Mouse (Mus musculus) embryonic facial prominence, embryonic 13.5 days (tissue): ENCODE measurements at regions not wholly inside any gene's neighbourhood (a gene's known extent, or its start where the extent isn't known, plus 50 kb on each side); places are given as distances from the start of the nearest gene placed in this dataset.

ENCODE experiments used
- ATAC-seq: fragments of 200-750 bp; cut with Nextera tagmentation; 2 replicates; pipeline ENCODE4 v1.8.0; 2017; ENCODE audit warnings: low read depth; ENCODE audit not compliant: insufficient number of reproducible peaks, insufficient read depth, low FRiP score, low TSS enrichment
- H3K27ac ChIP-seq: fragments of 300-500 bp; sonication (generic); 2 replicates; pipeline ENCODE4 v1.5.1; 2015; ENCODE audit warnings: moderate library complexity, mild to moderate bottlenecking, inconsistent platforms
- H3K27me3 ChIP-seq: fragments of 300-500 bp; sonication (generic); 2 replicates; pipeline ENCODE4 v1.6.1; 2015; ENCODE audit warnings: mild to moderate bottlenecking, inconsistent platforms
- H3K36me3 ChIP-seq: fragments of 300-500 bp; sonication (generic); 2 replicates; pipeline ENCODE4 v1.6.1; 2015; ENCODE audit warnings: mild to moderate bottlenecking, inconsistent platforms
- H3K4me1 ChIP-seq: fragments of 300-500 bp; sonication (generic); 2 replicates; pipeline ENCODE4 v1.6.1; 2015; ENCODE audit warnings: inconsistent platforms
- H3K4me2 ChIP-seq: fragments of 300-500 bp; sonication (generic); 2 replicates; pipeline ENCODE4 v1.6.1; 2015; ENCODE audit warnings: moderate library complexity, mild to moderate bottlenecking, inconsistent platforms
- H3K4me3 ChIP-seq: fragments of 300-500 bp; sonication (generic); 2 replicates; pipeline ENCODE4 v1.5.1; 2015; ENCODE audit warnings: mild to moderate bottlenecking, inconsistent platforms
- H3K9ac ChIP-seq: fragments of 300-500 bp; sonication (generic); 2 replicates; pipeline ENCODE4 v1.6.1; 2015; ENCODE audit warnings: mild to moderate bottlenecking, inconsistent platforms
- H3K9me3 ChIP-seq: fragments of 300-500 bp; sonication (generic); 2 replicates; pipeline ENCODE4 v1.6.1; 2016; ENCODE audit warnings: inconsistent platforms
- WGBS: fragments of 180-500 bp; shearing (Covaris S2); methylation state at CpG from one replicate; pipeline ENCODE4 v1.1.7; 2015; ENCODE audit warnings: mixed read lengths; 5-methylcytosine and 5-hydroxymethylcytosine counted together

DNA sequence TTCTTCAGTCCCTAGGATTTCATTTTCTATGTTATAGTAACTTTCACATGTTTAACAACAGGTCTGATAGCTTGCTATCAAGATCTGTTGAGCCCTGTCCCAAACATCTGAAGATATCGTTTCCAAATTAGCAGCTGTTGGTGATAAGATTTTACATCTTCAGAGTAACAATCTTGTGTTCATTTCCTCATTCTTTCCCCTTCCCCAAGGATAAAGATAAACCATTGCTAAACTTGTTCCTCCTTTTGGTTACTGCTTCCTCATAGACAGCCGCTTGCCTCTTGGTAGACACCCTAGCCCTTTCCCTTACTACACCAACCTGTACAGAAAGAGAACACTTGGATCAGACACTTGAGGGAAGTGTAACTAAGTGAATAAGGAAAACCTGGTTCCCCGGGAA, 58.6 kb downstream of the Kcnrg start:
- H3K27ac ChIP-seq, result no peak overlapping the region
- H3K4me3 ChIP-seq, result no peak overlapping the region
- no peak overlapping the region for H3K9ac ChIP-seq
- 88% methylated on average over 3 of the region's 3 CpGs for WGBS
- peaks cover 3% of the 10 kb centered on the region; the same call in 1 of the 2 replicates for H3K36me3 ChIP-seq
- no peaks in the 10 kb centered on the region for H3K9me3 ChIP-seq
- no peaks in the 10 kb centered on the region for H3K4me1 ChIP-seq
- H3K27me3 ChIP-seq, result no peaks in the 10 kb centered on the region
- no peak overlapping the region for H3K4me2 ChIP-seq
- ATAC-seq, result no peak

DNA sequence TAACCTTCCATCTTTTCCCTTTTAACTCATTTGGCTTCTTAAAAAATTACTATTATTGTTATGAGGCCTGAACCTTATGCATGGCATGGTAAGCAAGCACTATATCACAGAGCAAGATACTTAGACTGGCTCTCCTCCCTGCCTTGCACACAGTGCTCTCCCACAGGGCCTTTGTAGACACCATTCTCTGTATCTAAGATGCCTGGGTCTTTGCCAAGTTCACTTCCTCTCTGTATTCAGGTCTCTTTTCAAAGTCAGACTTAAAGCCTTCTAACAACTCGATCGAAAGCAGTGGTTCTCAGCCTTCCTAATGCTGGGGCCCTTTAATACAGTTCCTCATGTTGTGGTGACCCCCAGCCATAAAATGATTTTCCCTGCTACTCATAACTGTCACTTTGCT, 65.9 kb downstream of the Kcnrg start:
- no peak for ATAC-seq
- H3K36me3 ChIP-seq, result peaks cover 10% of the 10 kb centered on the region; the same call in 1 of the 2 replicates
- H3K4me2 ChIP-seq, result no peak overlapping the region
- WGBS, result 82% methylated on average over 2 of the region's 2 CpGs
- no peaks in the 10 kb centered on the region for H3K27me3 ChIP-seq
- no peak overlapping the region for H3K9ac ChIP-seq
- no peak overlapping the region for H3K4me3 ChIP-seq
- no peaks in the 10 kb centered on the region for H3K9me3 ChIP-seq
- H3K27ac ChIP-seq, result no peak overlapping the region
- no peaks in the 10 kb centered on the region for H3K4me1 ChIP-seq

DNA sequence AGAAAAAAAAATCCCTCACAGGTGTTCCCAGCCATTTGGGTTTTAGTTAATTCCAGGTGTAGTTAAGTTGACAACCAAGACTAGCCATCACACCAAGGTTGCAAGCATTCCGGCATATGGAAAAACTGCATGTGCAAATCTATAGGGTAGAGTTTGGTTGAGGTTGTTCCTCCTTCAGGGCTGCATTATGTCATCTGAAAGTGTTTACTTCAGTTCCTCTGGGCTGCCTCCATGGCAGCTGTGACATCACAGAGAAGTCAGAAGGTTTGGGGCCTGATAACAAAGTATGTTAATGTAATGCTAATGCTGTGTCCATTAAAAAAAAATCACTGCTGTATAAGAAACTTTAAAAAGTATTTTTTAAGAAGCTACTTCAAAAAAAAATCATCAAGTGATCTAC, 70.8 kb downstream of the Kcnrg start:
- WGBS, result 84% methylated on average over 1 of the region's 1 CpGs

DNA sequence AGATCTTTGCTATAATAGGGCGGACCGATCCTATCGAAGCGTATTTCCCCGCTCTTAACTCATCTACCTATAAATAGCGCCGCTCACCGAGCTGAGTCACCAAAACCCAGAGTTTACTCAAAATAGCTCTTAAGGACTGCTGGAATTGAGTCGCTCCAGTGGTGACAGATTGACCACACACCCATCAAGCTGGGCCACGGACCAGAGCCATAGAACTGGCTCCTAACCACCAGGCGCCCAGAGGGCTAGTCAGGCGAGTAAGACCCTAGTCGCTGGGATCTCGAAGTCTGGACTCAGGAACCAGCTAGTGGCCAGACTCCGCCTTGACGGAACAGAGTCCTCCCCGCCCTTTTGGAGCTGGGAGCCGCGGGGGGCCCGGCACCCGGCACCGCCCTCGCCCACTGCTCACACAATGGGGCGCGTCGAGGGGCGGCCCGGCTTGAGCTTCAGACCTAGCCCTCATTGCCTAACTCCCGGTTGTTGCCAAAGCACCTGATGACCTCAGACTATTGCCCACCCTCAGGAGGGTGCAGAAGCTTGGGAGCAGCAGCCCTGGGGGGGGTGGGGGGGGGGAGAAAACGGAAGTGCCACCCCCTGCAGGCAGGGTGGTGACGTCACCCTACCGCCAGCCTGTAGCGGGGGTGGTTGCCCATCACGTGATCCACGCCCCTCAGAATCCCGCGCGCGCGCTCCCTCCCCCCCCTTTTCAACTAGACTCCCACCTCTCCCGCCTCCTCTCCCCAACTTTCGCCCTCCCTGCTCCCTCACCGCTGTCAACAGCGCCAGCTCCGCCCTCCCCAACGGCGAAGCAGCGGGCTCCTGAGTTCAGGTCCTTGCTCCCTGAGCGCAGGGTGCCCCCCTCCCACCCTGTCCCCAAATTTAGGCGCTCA, 73.8 kb downstream of the Kcnrg start:
- Histone ChIP-seq H3K27me3 (peaks cover 31% of the 10 kb centered on the region), H3K4me3 (peak overlapping the region; percentile 83), H3K36me3 (no peaks in the 10 kb centered on the region), H3K27ac (peak overlapping the region; percentile 93), H3K4me1 (peaks cover 32% of the 10 kb centered on the region), H3K9me3 (no peaks in the 10 kb centered on the region), H3K4me2 (peak overlapping the region; percentile 97), H3K9ac (peak overlapping the region; percentile 85)
- WGBS, result under 1% methylated on average over 48 of the region's 50 CpGs
- peak; percentile 71 for ATAC-seq

More for the DNA sequence above, 70.8 kb downstream of the Kcnrg start:
- no peak overlapping the region for H3K4me2 ChIP-seq
- H3K27me3 ChIP-seq, result peaks cover 5% of the 10 kb centered on the region
- H3K9me3 ChIP-seq, result no peaks in the 10 kb centered on the region
- H3K4me1 ChIP-seq, result peaks cover 13% of the 10 kb centered on the region
- H3K36me3 ChIP-seq, result no peaks in the 10 kb centered on the region
- H3K9ac ChIP-seq, result no peak overlapping the region
- ATAC-seq, result no peak
- H3K27ac ChIP-seq, result no peak overlapping the region
- no peak overlapping the region for H3K4me3 ChIP-seq

DNA sequence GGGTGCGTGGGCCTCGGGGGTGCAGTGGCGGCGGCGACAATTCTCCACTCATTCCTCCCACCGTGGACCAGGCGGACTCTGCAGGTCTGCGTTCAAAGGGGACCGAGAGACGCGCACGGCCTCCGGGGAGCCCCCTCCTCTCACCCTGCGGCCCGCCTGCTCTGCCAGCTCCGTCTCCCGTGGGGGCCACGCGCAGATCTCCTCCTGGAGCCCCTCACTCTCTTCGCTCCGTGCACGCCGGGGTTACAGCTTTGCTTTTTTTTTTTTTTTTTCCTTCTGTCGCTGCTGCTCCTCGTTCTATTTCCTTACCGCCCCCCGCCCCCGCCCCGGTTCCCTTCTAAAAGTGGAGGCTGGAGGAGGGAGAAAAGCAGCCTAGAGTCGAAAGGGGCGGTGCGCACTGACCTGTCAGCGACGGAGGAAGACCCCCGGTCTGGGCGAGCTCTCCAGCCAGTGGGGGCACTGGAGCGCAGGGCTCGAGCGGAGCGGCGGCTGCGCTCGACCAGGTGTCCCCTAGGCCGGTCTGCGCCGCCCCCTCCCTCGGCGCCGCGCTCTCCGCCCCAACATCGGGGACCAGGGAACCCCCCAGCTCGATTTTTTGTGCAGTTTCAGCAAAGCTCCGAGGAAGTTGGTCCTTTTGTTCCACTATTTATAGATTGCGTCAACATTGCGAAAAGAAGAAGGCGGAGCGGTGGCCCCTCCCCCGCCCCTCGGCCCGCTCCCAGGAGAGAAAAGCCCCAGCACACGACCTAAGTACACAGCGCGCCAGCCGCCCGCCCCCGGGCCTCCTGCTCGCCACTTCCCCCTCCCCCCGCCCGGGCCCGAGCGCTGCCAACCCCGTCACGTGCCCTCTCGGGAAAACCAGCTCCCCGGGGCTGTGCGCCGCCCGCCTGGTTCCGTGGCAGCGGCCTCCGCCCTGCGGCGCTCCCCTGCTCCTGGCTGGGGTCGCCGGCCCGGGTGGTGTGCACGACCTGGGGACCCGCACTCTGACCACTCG, 74.7 kb downstream of the Kcnrg start:
- H3K4me2 ChIP-seq, result peak overlapping the region; percentile 97
- H3K4me3 ChIP-seq, result peak overlapping the region; percentile 83
- H3K4me1 ChIP-seq, result peaks cover 41% of the 10 kb centered on the region
- H3K27ac ChIP-seq, result peak overlapping the region; percentile 93
- ATAC-seq, result peak; percentile 83
- WGBS, result 1% methylated on average over 88 of the region's 90 CpGs
- H3K27me3 ChIP-seq, result peaks cover 38% of the 10 kb centered on the region
- peak overlapping the region; percentile 85 for H3K9ac ChIP-seq
- no peaks in the 10 kb centered on the region for H3K9me3 ChIP-seq
- H3K36me3 ChIP-seq, result no peaks in the 10 kb centered on the region

DNA sequence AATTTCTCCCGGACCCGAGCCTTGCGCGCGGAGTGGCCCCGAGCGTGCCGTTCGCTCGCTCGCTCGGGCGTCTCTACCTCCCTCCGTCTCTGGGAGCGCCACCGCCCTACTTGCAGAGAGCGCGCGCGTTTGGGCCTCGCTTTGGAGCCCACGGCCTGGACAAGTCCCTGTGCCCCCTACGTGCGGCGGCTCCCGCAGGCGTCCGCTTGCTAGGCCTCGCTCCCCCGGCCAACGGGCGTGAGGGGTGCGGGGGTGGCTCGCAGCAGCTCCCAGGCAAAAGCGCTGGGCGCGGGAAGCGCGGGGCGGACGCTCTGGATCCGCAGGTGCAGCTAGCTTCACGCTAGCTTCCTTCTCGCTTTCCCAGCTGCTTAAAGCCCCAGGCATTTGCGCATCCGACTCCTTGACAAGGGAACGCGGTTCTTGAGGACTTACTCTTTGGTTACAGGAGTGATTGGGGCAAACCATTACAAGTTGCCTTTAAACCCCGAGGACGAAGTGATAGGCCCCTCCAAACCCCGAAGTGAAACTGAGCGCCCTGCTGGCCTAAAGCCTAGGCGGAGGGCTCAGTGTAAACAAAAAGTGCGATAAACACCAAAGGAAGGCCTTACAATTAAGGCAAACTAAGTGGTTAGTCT, 75.6 kb downstream of the Kcnrg start:
- no peaks in the 10 kb centered on the region for H3K9me3 ChIP-seq
- H3K4me2 ChIP-seq, result peak overlapping the region; percentile 97
- peak overlapping the region; percentile 85 for H3K9ac ChIP-seq
- under 1% methylated on average over 54 of the region's 54 CpGs for WGBS
- peak overlapping the region; percentile 93 for H3K27ac ChIP-seq
- H3K27me3 ChIP-seq, result peaks cover 44% of the 10 kb centered on the region
- no peaks in the 10 kb centered on the region for H3K36me3 ChIP-seq
- H3K4me3 ChIP-seq, result peak overlapping the region; percentile 83
- H3K4me1 ChIP-seq, result peaks cover 43% of the 10 kb centered on the region
- peak; percentile 27; the same call in 1 of the 2 replicates for ATAC-seq

DNA sequence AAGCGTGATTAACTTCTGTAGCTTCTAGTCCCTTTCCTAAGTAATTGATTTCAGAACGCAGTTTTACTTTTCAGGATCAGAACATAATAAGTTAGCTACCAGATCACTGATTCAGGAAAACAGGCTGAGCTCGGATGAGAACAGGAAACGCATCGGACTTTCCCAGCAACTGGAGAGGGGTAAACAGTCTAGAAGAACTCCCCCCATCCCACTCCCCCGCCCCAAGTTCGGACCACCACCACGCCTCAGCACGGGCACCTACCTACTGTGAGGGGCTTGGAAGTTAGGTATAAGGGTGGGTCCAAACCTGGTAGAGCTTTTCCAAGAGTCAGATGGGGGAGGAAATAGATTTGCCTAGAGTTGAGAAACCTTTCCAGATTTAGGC, 76.1 kb downstream of the Kcnrg start:
- Histone ChIP-seq H3K4me2 (peak overlapping the region; percentile 97), H3K27ac (peak overlapping the region; percentile 93; the same call in 1 of the 2 replicates), H3K9me3 (no peaks in the 10 kb centered on the region), H3K9ac (peak overlapping the region; percentile 85; the same call in 1 of the 2 replicates), H3K4me3 (peak overlapping the region; percentile 83), H3K27me3 (peaks cover 44% of the 10 kb centered on the region), H3K4me1 (peaks cover 43% of the 10 kb centered on the region), H3K36me3 (no peaks in the 10 kb centered on the region)
- 2% methylated on average over 9 of the region's 9 CpGs for WGBS
- no peak for ATAC-seq

DNA sequence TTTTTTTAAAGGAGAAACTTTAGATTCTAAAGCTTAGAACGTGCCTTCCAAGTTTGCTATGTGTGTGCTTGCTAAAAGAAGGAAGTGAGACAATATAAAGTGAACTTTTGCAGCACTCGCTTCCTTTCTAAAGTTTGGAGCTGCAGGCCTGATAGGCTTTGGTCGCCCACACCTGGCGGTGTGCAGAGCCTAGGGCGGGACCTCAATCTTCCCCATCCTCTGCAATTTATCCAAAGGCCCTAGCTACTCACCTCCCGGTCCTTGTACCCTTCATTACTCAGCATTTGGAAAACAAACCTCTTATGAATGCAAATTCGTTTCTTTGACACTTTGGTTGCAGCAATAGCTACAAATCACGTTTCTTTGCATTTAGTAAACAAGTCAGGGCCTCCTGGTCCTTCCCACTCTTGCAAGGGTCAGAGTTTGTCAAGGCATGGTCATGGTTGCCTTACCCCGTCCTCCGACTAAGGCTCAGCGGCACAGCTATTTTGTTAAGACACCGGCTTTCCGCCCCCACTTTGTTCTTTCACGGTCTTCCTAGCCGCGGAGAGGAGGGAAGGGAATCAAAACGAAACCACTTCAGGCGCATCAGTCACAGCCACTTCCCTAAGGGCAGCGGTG, 76.6 kb downstream of the Kcnrg start:
- 11% methylated on average over 19 of the region's 19 CpGs for WGBS
- H3K27ac ChIP-seq, result no peak overlapping the region
- peak overlapping the region; percentile 36 for H3K4me3 ChIP-seq
- H3K9ac ChIP-seq, result no peak overlapping the region
- no peaks in the 10 kb centered on the region for H3K9me3 ChIP-seq
- ATAC-seq, result no peak
- H3K4me1 ChIP-seq, result peaks cover 43% of the 10 kb centered on the region
- peak overlapping the region; percentile 97 for H3K4me2 ChIP-seq
- H3K27me3 ChIP-seq, result peaks cover 49% of the 10 kb centered on the region
- no peaks in the 10 kb centered on the region for H3K36me3 ChIP-seq

DNA sequence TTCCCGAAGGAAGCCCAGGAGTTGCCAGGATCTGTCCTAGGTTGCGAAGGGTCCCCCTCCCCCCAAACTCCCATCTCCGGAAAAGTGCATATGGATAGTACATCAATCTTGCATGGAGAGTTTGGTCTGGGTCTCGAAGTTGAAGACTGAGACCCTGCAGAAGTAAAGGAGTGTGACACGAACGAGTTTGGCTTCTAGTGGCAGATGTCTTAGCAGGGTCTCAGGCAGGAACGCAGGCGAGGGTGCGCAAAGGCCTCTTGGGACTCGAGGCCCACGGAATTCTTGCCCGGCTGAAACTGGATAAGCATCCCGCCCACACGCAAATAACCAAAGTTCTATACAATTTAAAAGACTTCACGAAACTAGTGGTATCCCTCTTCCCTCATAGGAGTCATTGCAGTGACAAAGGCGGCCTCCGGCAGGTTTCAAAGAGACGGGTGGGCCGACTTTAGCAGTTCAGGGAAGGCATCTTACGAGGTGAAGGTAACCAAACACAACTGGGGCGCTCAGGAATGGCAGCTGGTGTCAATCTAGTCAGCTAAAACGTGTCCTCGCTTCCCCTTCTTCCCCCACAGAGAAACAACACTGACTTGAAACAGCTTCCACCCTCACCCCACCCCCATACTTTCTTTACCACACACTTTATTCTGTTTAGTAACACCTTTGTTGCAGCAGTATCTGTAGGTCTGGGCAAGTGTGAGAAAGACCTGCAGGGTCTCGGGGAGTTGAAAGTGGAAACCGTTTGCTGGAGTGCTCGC, 77.4 kb downstream of the Kcnrg start:
- Histone ChIP-seq H3K9ac (no peak overlapping the region), H3K27me3 (peaks cover 57% of the 10 kb centered on the region), H3K4me3 (peak overlapping the region; percentile 36), H3K9me3 (no peaks in the 10 kb centered on the region), H3K4me1 (peaks cover 48% of the 10 kb centered on the region), H3K27ac (no peak overlapping the region), H3K36me3 (no peaks in the 10 kb centered on the region), H3K4me2 (peak overlapping the region; percentile 97)
- ATAC-seq, result no peak
- 5% methylated on average over 26 of the region's 26 CpGs for WGBS

DNA sequence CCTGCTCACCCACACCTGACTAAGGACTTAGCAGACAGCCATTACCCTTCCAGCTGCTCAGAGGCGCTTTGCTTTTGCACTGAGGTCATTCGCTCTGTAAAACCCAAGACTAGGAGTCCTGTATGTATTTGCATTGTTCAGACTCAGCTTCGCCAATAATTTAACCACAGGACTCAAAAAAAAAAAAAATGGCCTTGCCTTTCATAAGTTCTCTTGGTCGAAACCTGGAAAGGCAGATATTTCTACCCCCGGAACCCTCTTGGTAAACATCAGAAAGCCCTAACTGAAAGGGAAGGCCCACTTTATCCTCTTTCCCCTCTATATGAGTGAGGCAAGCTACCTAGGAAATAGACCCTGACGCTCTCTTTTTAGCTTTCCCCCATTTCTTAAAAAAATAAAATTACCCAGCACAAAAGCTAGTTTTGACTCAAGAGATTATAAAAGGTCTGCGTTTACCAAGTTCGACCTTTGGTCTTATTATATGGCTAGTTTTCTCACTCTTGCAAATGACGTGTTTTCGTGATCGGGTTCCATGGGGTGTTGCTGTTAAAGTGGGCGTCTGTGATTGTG, 78.1 kb downstream of the Kcnrg start:
- 15% methylated on average over 12 of the region's 12 CpGs for WGBS
- no peak overlapping the region for H3K27ac ChIP-seq

More for the DNA sequence above, 78.1 kb downstream of the Kcnrg start:
- ATAC-seq, result no peak
- H3K9me3 ChIP-seq, result no peaks in the 10 kb centered on the region
- H3K4me1 ChIP-seq, result peaks cover 51% of the 10 kb centered on the region
- H3K4me3 ChIP-seq, result no peak overlapping the region
- peaks cover 64% of the 10 kb centered on the region for H3K27me3 ChIP-seq
- H3K9ac ChIP-seq, result no peak overlapping the region
- no peaks in the 10 kb centered on the region for H3K36me3 ChIP-seq
- peak overlapping the region; percentile 97; the same call in 1 of the 2 replicates for H3K4me2 ChIP-seq
